In genomic region chr7:64312811-64313210, GRCm38 (mm10) we compare ENCODE assay signal across 22 mouse cellular contexts. TPM values are rescaled to one million over a fixed set of nuclear protein-coding genes. Genes with fewer than 3 reads are reported as not detected.
DNase-seq lines count a peak whose midpoint lies in the region; ATAC-seq and TF ChIP-seq lines count a peak whose summit lies in the region.
"Had no signal": no experiment of that assay in that cellular context is flagged by ENCODE, and none has a peak within 500 bp of the region (broad histone marks: within the 10 kb centered on the region; RNA-seq: fewer than 3 reads in every experiment).

No protein-coding gene starts in this region.

- ATAC-seq in kidney, embryonic 15.5 days (replicated peaks; ENCODE audit: low FRiP score): no peak
- peak; percentile 55; the same call in 1 of the 2 replicates for ATAC-seq in liver, postnatal 0 days
- ATAC-seq in liver, embryonic 11.5 days (replicated peaks; ENCODE audit: low FRiP score): no peak
- ATAC-seq: CD4-positive, CD25-positive, alpha-beta regulatory T cell, adult 4 months; forebrain, embryonic 15.5 days had no signal

- no peak for TF ChIP-seq CTCF in liver, postnatal 0 days (IDR thresholded peaks at IDR 0.05; ENCODE audit: low read depth)

- H3K36me3 ChIP-seq in kidney, embryonic 15.5 days: peaks cover 29% of the 10 kb centered on the region
- H3K36me3 ChIP-seq in liver, postnatal 0 days (replicated peaks; ENCODE audit: insufficient read depth, low read length): peaks cover 14% of the 10 kb centered on the region
- H3K36me3 ChIP-seq in liver, embryonic 11.5 days (ENCODE audit: control insufficient read depth, insufficient read depth, low read length): no peaks in the 10 kb centered on the region

- no peak overlapping the region for H3K4me3 ChIP-seq in kidney, embryonic 15.5 days (replicated peaks)
- H3K4me3 ChIP-seq in liver, postnatal 0 days (ENCODE audit: low read depth, low read length): no peak overlapping the region
- H3K4me3 ChIP-seq in liver, embryonic 11.5 days (ENCODE audit: low read depth, low read length): no peak overlapping the region
- H3K4me3 ChIP-seq: embryonic facial prominence, embryonic 15.5 days; erythroblast, embryonic 14.5 days; forebrain, embryonic 15.5 days; heart, embryonic 10.5 days had no signal

- WGBS in kidney, embryonic 15.5 days: 82% methylated on average over 7 of the region's 7 CpGs
- WGBS in liver, postnatal 0 days (ENCODE audit: insufficient replicate concordance): 72% methylated on average over 7 of the region's 7 CpGs
- WGBS in liver, embryonic 11.5 days: 87% methylated on average over 7 of the region's 7 CpGs
- WGBS in large intestine, adult 2 months: 43% methylated on average over 7 of the region's 7 CpGs

- no peak overlapping the region for H3K27ac ChIP-seq in kidney, embryonic 15.5 days
- no peak overlapping the region for H3K27ac ChIP-seq in liver, postnatal 0 days (ENCODE audit: low read depth)
- no peak overlapping the region for H3K27ac ChIP-seq in liver, embryonic 11.5 days (ENCODE audit: low read depth, low read length)
- H3K27ac ChIP-seq: embryonic facial prominence, embryonic 15.5 days; forebrain, embryonic 15.5 days; heart, embryonic 10.5 days had no signal

- H3K4me1 ChIP-seq in kidney, embryonic 15.5 days: no peaks in the 10 kb centered on the region
- H3K4me1 ChIP-seq in liver, postnatal 0 days (ENCODE audit: insufficient read depth): no peaks in the 10 kb centered on the region
- no peaks in the 10 kb centered on the region for H3K4me1 ChIP-seq in liver, embryonic 11.5 days (replicated peaks; ENCODE audit: control insufficient read depth, insufficient read depth, low read length)
- H3K4me1 ChIP-seq: embryonic facial prominence, embryonic 15.5 days; forebrain, embryonic 15.5 days; heart, embryonic 10.5 days had no signal

- peak; percentile 18 for DNase-seq in heart, adult 11 months
- DNase-seq in heart, postnatal 36 days: no peak
- DNase-seq in kidney, adult 9 months: peak; percentile 64
- no peak for DNase-seq in liver, postnatal 0 days
- DNase-seq in liver, embryonic 11.5 days (ENCODE audit: low spot score): no peak
- DNase-seq in large intestine, adult 2 months (ENCODE audit: low read depth, low spot score): peak; percentile 19
- DNase-seq in left cerebral cortex, adult 9 months (ENCODE audit: low spot score in 2 of 2): no peak
- DNase-seq: adrenal gland, adult 8-10 months; adrenal gland, postnatal 36 days; B cell, adult 2 months; cerebellum, adult 2 months; cerebellum, postnatal 10 days; gastrocnemius, postnatal 36 days; heart, adult 18-20 months; heart, postnatal 10 days had no signal

- intact Hi-C loops in heart, postnatal 36 days (cut with DNase I): no loop called here

- H3K4me2 ChIP-seq in kidney, embryonic 15.5 days: no peak overlapping the region
- no peak overlapping the region for H3K4me2 ChIP-seq in liver, postnatal 0 days (ENCODE audit: low read depth, low read length)
- H3K4me2 ChIP-seq in liver, embryonic 11.5 days: no peak overlapping the region
- H3K4me2 ChIP-seq: embryonic facial prominence, embryonic 15.5 days; forebrain, embryonic 15.5 days had no signal

- no peak overlapping the region for H3K9ac ChIP-seq in kidney, embryonic 15.5 days
- H3K9ac ChIP-seq in liver, postnatal 0 days (replicated peaks): no peak overlapping the region
- H3K9ac ChIP-seq in liver, embryonic 11.5 days (ENCODE audit: low read depth, low read length): no peak overlapping the region
- H3K9ac ChIP-seq: embryonic facial prominence, embryonic 15.5 days; forebrain, embryonic 15.5 days had no signal

- no peak for TF ChIP-seq EP300 in liver, postnatal 0 days (IDR thresholded peaks at IDR 0.05; ENCODE audit: low read depth)

- H3K9me3 ChIP-seq in kidney, embryonic 15.5 days (replicated peaks): no peaks in the 10 kb centered on the region
- H3K9me3 ChIP-seq in liver, postnatal 0 days (ENCODE audit: low read length): no peaks in the 10 kb centered on the region
- H3K9me3 ChIP-seq in liver, embryonic 11.5 days (ENCODE audit: control insufficient read depth, low read length): no peaks in the 10 kb centered on the region
- H3K9me3 ChIP-seq: embryonic facial prominence, embryonic 15.5 days; forebrain, embryonic 15.5 days; G1E; heart, embryonic 10.5 days had no signal

- H3K27me3 ChIP-seq in kidney, embryonic 15.5 days: no peaks in the 10 kb centered on the region
- H3K27me3 ChIP-seq in liver, postnatal 0 days (ENCODE audit: insufficient read depth, low read length): no peaks in the 10 kb centered on the region
- H3K27me3 ChIP-seq in liver, embryonic 11.5 days (replicated peaks; ENCODE audit: control insufficient read depth, insufficient read depth, low read length): no peaks in the 10 kb centered on the region
- H3K27me3 ChIP-seq: embryonic facial prominence, embryonic 15.5 days; forebrain, embryonic 15.5 days had no signal

RNA-seq across cellular contexts. Expression of gene Mtmr10, which starts 25.4 kb away (rescaled TPM):
- total RNA-seq in heart, postnatal 36 days (2021): 10 to 100 TPM; 13.4 to 13.9 TPM
- 9.1 and 10.2 TPM in 2 replicates for polyA plus RNA-seq in kidney, embryonic 15.5 days (2015; fragmentation: Nextera tagmentation; extraction: Ambion mirVana)
- polyA plus RNA-seq in liver, postnatal 0 days (2015; fragmentation: Nextera tagmentation; extraction: Ambion mirVana): 5.2 and 6.9 TPM in 2 replicates
- polyA plus RNA-seq in liver, embryonic 11.5 days (2014; fragmentation: Nextera tagmentation; extraction: Ambion mirVana): 5.5 and 5.9 TPM in 2 replicates
- 2.3 and 3.8 TPM in 2 replicates for polyA plus RNA-seq in large intestine, adult 2 months (2012; rRNA removed)

Comparison
In these comparisons a context has a peak if more than half of its experiments do, and no peak if none do; other contexts are left out.
1. DNase-seq: peak in heart, adult 11 months (single experiment), kidney, adult 9 months (single experiment) and large intestine, adult 2 months (single experiment); none in heart, postnatal 36 days (0 of 2), liver, postnatal 0 days (single experiment), liver, embryonic 11.5 days (single experiment) and left cerebral cortex, adult 9 months (0 of 2).